Mouse (Mus musculus) erythroblast, embryonic 14.5 days (primary cell): ENCODE data around the gene Olfr164.

Source experiments
- GATA1 ChIP-seq: IDR thresholded peaks from 2 replicates; pipeline ENCODE4 v1.6.1; 2012; ENCODE audit warnings: low read length, inconsistent platforms, mixed read lengths
- TAL1 ChIP-seq: IDR thresholded peaks from 3 replicates; pipeline ENCODE4 v1.6.1; 2012; ENCODE audit warnings: low read length, inconsistent platforms, mixed read lengths

DNA sequence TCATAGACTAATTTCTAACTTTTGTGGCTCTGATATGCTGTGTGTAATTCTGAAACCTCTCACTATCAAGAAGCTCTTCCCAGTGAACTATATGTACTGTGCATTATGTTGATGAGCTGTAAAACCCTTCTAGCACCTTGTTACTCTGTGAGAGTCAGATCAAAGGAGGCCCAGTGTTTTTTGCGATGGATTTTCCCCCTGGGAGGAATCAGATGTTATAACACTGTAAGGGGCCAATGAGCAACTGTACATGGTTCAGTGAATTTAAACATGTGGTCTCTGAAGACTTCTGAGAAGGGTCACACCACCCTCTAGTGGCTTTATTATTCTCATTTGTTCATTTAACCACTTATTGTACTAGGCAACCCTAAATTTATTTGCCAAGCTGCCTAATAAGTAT lies 50.6 kb downstream of the Olfr164 start:
- no peak for TF ChIP-seq GATA1
- no peak for TF ChIP-seq TAL1
